Mouse (Mus musculus) CH12.LX (cell line): ENCODE measurements around the gene Stat5b. TPM values are rescaled to one million over a fixed set of nuclear protein-coding genes. Genes with fewer than 3 reads are reported as not detected.

Experiments used
- DNase-seq: peaks from one replicate; pipeline ENCODE4 v3.0.0-alpha.2; 2013; ENCODE audit errors: extremely low read depth
- H3K27ac ChIP-seq: 2 replicates; pipeline ENCODE4 v1.5.1; 2012; ENCODE audit warnings: low read depth, mild to moderate bottlenecking, control low read depth, moderate library complexity; ENCODE audit not compliant: insufficient read depth
- H3K27me3 ChIP-seq: replicated peaks from 2 replicates; pipeline ENCODE3; 2012; ENCODE audit warnings: inconsistent platforms
- H3K36me3 ChIP-seq, 2 experiments: replicated peaks in 1 of 2; 2 replicates each; pipeline versions ENCODE3 to v1.6.1; 2012; ENCODE audit warnings: inconsistent platforms in 1 of 2, low read length in 1 of 2, mild to moderate bottlenecking in 1 of 2, mixed read lengths in 1 of 2, moderate library complexity in 1 of 2; ENCODE audit not compliant: control insufficient read depth in 1 of 2, insufficient read depth in 1 of 2
- H3K4me1 ChIP-seq, 2 experiments: 2 replicates each; pipeline ENCODE4 v1.6.1; 2012; ENCODE audit warnings: inconsistent platforms in 1 of 2, moderate library complexity in 1 of 2; ENCODE audit not compliant: insufficient read depth in 2 of 2, control insufficient read depth in 1 of 2
- H3K4me2 ChIP-seq: 2 replicates; pipeline ENCODE4 v1.6.1; 2012; ENCODE audit warnings: low read depth, mild to moderate bottlenecking, control low read depth; ENCODE audit not compliant: poor library complexity, insufficient read depth, severe bottlenecking
- H3K4me3 ChIP-seq, 3 experiments: fragments of 150-350 bp in 1 of 3; sonication (generic) in 1 of 3; replicated peaks in 1 of 3; 2 replicates each; pipeline versions ENCODE3 to v1.5.1; 2011 to 2012; ENCODE audit warnings: low read depth in 2 of 3, low read length in 2 of 3, mild to moderate bottlenecking in 2 of 3, moderate library complexity in 2 of 3, control low read depth in 1 of 3, improper control_type of control experiment in 1 of 3, inconsistent platforms in 1 of 3, mixed read lengths in 1 of 3; ENCODE audit not compliant: poor library complexity in 1 of 3
- H3K79me2 ChIP-seq: replicated peaks from 2 replicates; pipeline ENCODE4 v1.6.1; 2012; ENCODE audit warnings: mild to moderate bottlenecking, moderate library complexity; ENCODE audit not compliant: control insufficient read depth, poor library complexity, insufficient read depth, severe bottlenecking; ENCODE audit errors: extremely low read depth
- H3K9ac ChIP-seq: 2 replicates; pipeline ENCODE4 v1.6.1; 2012; ENCODE audit warnings: low read depth, mild to moderate bottlenecking, control low read depth, moderate library complexity; ENCODE audit not compliant: insufficient read depth
- H3K9me3 ChIP-seq: replicated peaks from 2 replicates; pipeline ENCODE3; 2012; ENCODE audit warnings: low read length, inconsistent platforms, mixed read lengths
- BHLHE40 ChIP-seq: IDR thresholded peaks from 2 replicates; pipeline ENCODE4 v1.6.1; 2011; ENCODE audit warnings: mild to moderate bottlenecking, low read depth, low read length, improper control_type of control experiment
- CHD2 ChIP-seq: IDR thresholded peaks from 2 replicates; pipeline ENCODE4 v1.6.1; 2011; ENCODE audit warnings: low read length, improper control_type of control experiment
- E2F4 ChIP-seq: IDR thresholded peaks from 2 replicates; pipeline ENCODE4 v1.6.1; 2011; ENCODE audit warnings: low read depth, low read length, improper control_type of control experiment; ENCODE audit not compliant: insufficient replicate concordance
- EP300 ChIP-seq: IDR thresholded peaks from 2 replicates; pipeline ENCODE4 v1.6.1; 2011; ENCODE audit warnings: low read length, improper control_type of control experiment
- ETS1 ChIP-seq: conservative IDR thresholded peaks from 2 replicates; pipeline ENCODE4 v1.6.1; 2012; ENCODE audit warnings: low read depth, mild to moderate bottlenecking, inconsistent platforms, low read length, improper control_type of control experiment, moderate library complexity
- HCFC1 ChIP-seq: IDR thresholded peaks from 2 replicates; pipeline ENCODE4 v1.6.1; 2012; ENCODE audit warnings: low read depth, mild to moderate bottlenecking, inconsistent platforms, low read length, improper control_type of control experiment
- JUN ChIP-seq: IDR thresholded peaks from 2 replicates; pipeline ENCODE4 v1.6.1; 2011; ENCODE audit warnings: low read depth, mild to moderate bottlenecking, low read length, improper control_type of control experiment, moderate library complexity; ENCODE audit not compliant: insufficient read depth
- JUND ChIP-seq: conservative IDR thresholded peaks from 2 replicates; pipeline ENCODE4 v1.6.1; 2011; ENCODE audit warnings: low read depth, low read length, improper control_type of control experiment
- KAT2A ChIP-seq: IDR thresholded peaks from 2 replicates; pipeline ENCODE4 v1.6.1; 2012; ENCODE audit warnings: low read length, improper control_type of control experiment, inconsistent platforms; ENCODE audit not compliant: insufficient replicate concordance
- MAX ChIP-seq: IDR thresholded peaks from 2 replicates; pipeline ENCODE4 v1.6.1; 2011; ENCODE audit warnings: low read length, improper control_type of control experiment
- MAZ ChIP-seq: IDR thresholded peaks from 2 replicates; pipeline ENCODE4 v1.6.1; 2012; ENCODE audit warnings: low read depth, mild to moderate bottlenecking, inconsistent platforms, low read length, improper control_type of control experiment, moderate library complexity
- NELFE ChIP-seq: IDR thresholded peaks from 2 replicates; pipeline ENCODE4 v1.6.1; 2011; ENCODE audit warnings: low read depth, low read length, improper control_type of control experiment
- NRF1 ChIP-seq: IDR thresholded peaks from 2 replicates; pipeline ENCODE4 v1.6.1; 2014; ENCODE audit warnings: low read depth, mild to moderate bottlenecking, inconsistent platforms, low read length, improper control_type of control experiment, moderate library complexity
- PAX5 ChIP-seq: IDR thresholded peaks from 2 replicates; pipeline ENCODE4 v1.6.1; 2012; ENCODE audit warnings: low read length, inconsistent platforms, mixed read lengths
- POLR2A ChIP-seq: IDR thresholded peaks from 2 replicates; pipeline ENCODE4 v1.6.1; 2011; ENCODE audit warnings: low read depth, mild to moderate bottlenecking, improper control_type of control experiment, low read length
- POLR2AphosphoS2 ChIP-seq: IDR thresholded peaks from 2 replicates; pipeline ENCODE4 v1.6.1; 2011; ENCODE audit warnings: low read depth, low read length, improper control_type of control experiment
- RAD21 ChIP-seq: IDR thresholded peaks from 2 replicates; pipeline ENCODE4 v1.6.1; 2011; ENCODE audit warnings: low read depth, mild to moderate bottlenecking, low read length, improper control_type of control experiment, moderate library complexity
- RCOR1 ChIP-seq: conservative IDR thresholded peaks from 2 replicates; pipeline ENCODE4 v1.6.1; 2012; ENCODE audit warnings: low read depth, mild to moderate bottlenecking, inconsistent platforms, low read length, improper control_type of control experiment
- SIN3A ChIP-seq: IDR thresholded peaks from 2 replicates; pipeline ENCODE4 v1.6.1; 2012; ENCODE audit warnings: low read length, improper control_type of control experiment, inconsistent platforms
- TBP ChIP-seq: conservative IDR thresholded peaks from 2 replicates; pipeline ENCODE4 v1.6.1; 2011; ENCODE audit warnings: low read depth, low read length, improper control_type of control experiment
- TCF12 ChIP-seq: IDR thresholded peaks from 2 replicates; pipeline ENCODE4 v1.6.1; 2014; ENCODE audit warnings: low read depth, mild to moderate bottlenecking, inconsistent platforms, low read length, improper control_type of control experiment
- UBTF ChIP-seq: IDR thresholded peaks from 2 replicates; pipeline ENCODE4 v1.6.1; 2012; ENCODE audit warnings: low read depth, mild to moderate bottlenecking, inconsistent platforms, low read length, improper control_type of control experiment, moderate library complexity
- ZC3H11A ChIP-seq: IDR thresholded peaks from 2 replicates; pipeline ENCODE4 v1.6.1; 2012; ENCODE audit warnings: low read depth, mild to moderate bottlenecking, inconsistent platforms, low read length, improper control_type of control experiment
- ZKSCAN1 ChIP-seq: IDR thresholded peaks from 2 replicates; pipeline ENCODE4 v1.6.1; 2012; ENCODE audit warnings: low read depth, inconsistent platforms, low read length, improper control_type of control experiment, borderline replicate concordance
- ZMIZ1 ChIP-seq: IDR thresholded peaks from 2 replicates; pipeline ENCODE4 v1.6.1; 2012; ENCODE audit warnings: low read depth, mild to moderate bottlenecking, inconsistent platforms, low read length, improper control_type of control experiment
- dilution Hi-C: fragments of 300-500 bp; cut with MboI; formaldehyde crosslinking; loops from 2 replicates; pipeline ENCODE4 v1.14.3; 2020; ENCODE audit warnings: low sequenced_read_pairs; ENCODE audit not compliant: extremely low pct_unique_long_range_greater_than_20kb, extremely low pct_ligation_motif_present
- in situ Hi-C: fragments of 300-500 bp; cut with MboI; formaldehyde crosslinking; loops from 3 replicates; pipeline ENCODE4 v1.14.3; 2019; ENCODE audit warnings: low sequenced_read_pairs, low pct_ligation_motif_present, low pct_unique_long_range_greater_than_20kb, mixed read lengths
- polyA plus RNA-seq: library from polyadenylated mRNA; unstranded; fragments of >175 nt; gene quantifications from 2 replicates; pipeline ENCODE4 v1.2.1, GENCODE M21; 2012; ENCODE audit warnings: low read depth; ENCODE audit not compliant: insufficient read length
- total RNA-seq, 2 experiments: library from RNA; depleted of rRNA; stranded (reverse); fragments of 300-350 nt in 1 of 2; fragments of >200 nt in 1 of 2; gene quantifications; 2 replicates each; pipeline ENCODE4 v1.2.3; 2012 to 2014

Stat5b gene
- total and polyA plus RNA-seq, 3 experiments, result 11.4 to 24.4 (median 14.0) TPM

GRCm38 (mm10) chr11:100757566-100757965 lies 93.0 kb downstream of the Stat5b start (continued):
- TF ChIP-seq ETS1 (no peak; the same call in 1 of the 2 replicates), EP300 (no peak; the same call in 1 of the 2 replicates), HCFC1 (no peak), TBP (0 out of 2 replicates have a peak, but pooled peaks have one; percentile 61), JUND (no peak), MAZ (no peak), ZC3H11A (no peak), SIN3A (peak; percentile 70; the same call in 1 of the 2 replicates), MAX (peak; percentile 56; the same call in 1 of the 2 replicates), KAT2A (no peak)

GRCm38 (mm10) chr11:100756476-100756875 lies 94.0 kb downstream of the Stat5b start:
- no peak overlapping the region for H3K4me2 ChIP-seq
- no peak for TF ChIP-seq KAT2A
- no peak for TF ChIP-seq POLR2A
- no peak for TF ChIP-seq JUN
- no peak for TF ChIP-seq BHLHE40
- no peak for TF ChIP-seq E2F4
- TF ChIP-seq HCFC1, result no peak
- TF ChIP-seq JUND, result no peak
- no peak for TF ChIP-seq ZKSCAN1
- no peak for TF ChIP-seq TCF12
- no peak for TF ChIP-seq NELFE
- TF ChIP-seq, all 38 proteins: peak for 0
- in situ Hi-C loops, result no loop called here
- H3K4me3 ChIP-seq, result no peak overlapping the region
- peaks cover 21 to 51% of the 10 kb centered on the region in 2 experiments for H3K36me3 ChIP-seq
- dilution Hi-C loops, result no loop called here
- H3K79me2 ChIP-seq, result no peaks in the 10 kb centered on the region
- H3K27me3 ChIP-seq, result no peaks in the 10 kb centered on the region
- no peak overlapping the region for H3K27ac ChIP-seq
- H3K9me3 ChIP-seq, result peaks cover 2% of the 10 kb centered on the region
- DNase-seq, result no peak
- H3K9ac ChIP-seq, result no peak overlapping the region
- peaks cover 26 to 50% of the 10 kb centered on the region in 2 experiments for H3K4me1 ChIP-seq

GRCm38 (mm10) chr11:100754693-100755057 lies 95.8 kb downstream of the Stat5b start:
- H3K27me3 ChIP-seq, result no peaks in the 10 kb centered on the region
- peaks cover 26 to 66% of the 10 kb centered on the region in 2 experiments for H3K36me3 ChIP-seq
- H3K9me3 ChIP-seq, result peaks cover 3% of the 10 kb centered on the region
- H3K27ac ChIP-seq, result no peak overlapping the region
- H3K9ac ChIP-seq, result no peak overlapping the region
- H3K79me2 ChIP-seq, result no peaks in the 10 kb centered on the region
- TF ChIP-seq ZC3H11A (no peak), NELFE (no peak), RCOR1 (no peak), JUND (no peak), RAD21 (no peak), HCFC1 (no peak), SIN3A (no peak), UBTF (no peak), BHLHE40 (no peak), PAX5 (no peak), KAT2A (no peak), ZMIZ1 (no peak), CHD2 (no peak), JUN (no peak), NRF1 (no peak), POLR2AphosphoS2 (no peak)
- H3K4me2 ChIP-seq, result no peak overlapping the region
- DNase-seq, result no peak
- no peak overlapping the region for H3K4me3 ChIP-seq
- dilution Hi-C loops (no loop called here), in situ Hi-C loops (no loop called here)
- H3K4me1 ChIP-seq, result peaks cover 21 to 35% of the 10 kb centered on the region in 2 experiments
